Mouse (Mus musculus) v-Abl transformed pro-B cells (cell line): ENCODE results near the gene Zbtb1.

Experiments used
- in situ Hi-C, 2 experiments: fragments of 400-800 bp; cut with MboI; formaldehyde crosslinking; loops; one replicate each; pipeline ENCODE4 v1.15.1; 2025; ENCODE audit not compliant: unreplicated experiment in 2 of 2

Gene Zbtb1

DNA sequence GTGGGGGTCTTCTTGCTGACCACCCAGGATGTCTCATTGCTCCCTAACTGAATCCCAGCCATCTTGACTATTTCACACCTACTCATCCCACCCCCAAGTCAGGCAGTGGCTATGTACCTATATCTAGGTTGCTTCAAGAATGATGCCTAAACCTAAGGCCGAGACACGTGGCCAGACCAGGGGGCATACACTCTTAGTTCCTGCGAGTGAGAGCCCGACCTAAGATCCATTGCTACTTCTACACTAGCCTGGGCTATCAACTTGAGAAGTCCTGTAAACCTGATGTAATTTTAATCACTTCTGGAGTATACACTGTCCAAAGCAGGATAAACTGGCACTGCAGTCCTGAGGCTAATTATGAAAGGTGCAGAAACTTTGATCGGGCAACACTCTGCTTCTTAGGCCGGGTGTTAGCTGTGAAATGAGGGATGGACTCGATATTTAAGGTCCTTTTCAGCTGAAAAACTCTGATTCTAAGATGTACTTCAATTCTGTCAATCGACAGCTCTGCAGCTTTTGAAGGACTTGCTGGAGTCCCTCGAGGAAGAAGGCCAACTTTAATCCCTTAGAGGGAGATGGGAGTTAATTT lies 1.8 kb upstream of the Zbtb1 start:
- in situ Hi-C loops = loop anchor here (10.0 to 25.0 kb wide), 5 partner anchors 594 to 1169 kb away; partner anchors contain the start of gene Max (in 1 of the 2)

DNA sequence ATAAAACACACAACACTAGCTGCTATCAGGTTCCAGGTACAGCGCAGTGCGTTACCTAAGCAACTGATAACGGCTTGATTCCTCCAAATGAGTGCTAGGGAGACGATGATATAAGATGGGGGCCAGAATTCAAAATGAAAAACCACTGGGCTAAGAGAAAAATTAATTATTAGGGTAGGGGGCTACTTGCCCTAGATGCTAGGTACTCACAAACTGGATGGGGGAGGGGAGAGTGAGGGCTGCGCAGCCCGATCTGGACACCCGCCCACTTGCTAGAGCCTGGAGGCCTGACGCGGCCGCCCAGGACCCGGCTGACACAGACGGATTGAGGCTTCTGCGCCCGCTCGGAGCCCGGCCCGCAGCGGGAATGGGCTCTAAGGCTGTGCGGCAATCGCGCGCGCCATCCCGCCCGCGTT lies 1.3 kb upstream of the Zbtb1 start:
- in situ Hi-C loops = loop anchor here (10.0 to 25.0 kb wide), 5 partner anchors 594 to 1169 kb away; partner anchors contain the start of gene Max (in 1 of the 2)

DNA sequence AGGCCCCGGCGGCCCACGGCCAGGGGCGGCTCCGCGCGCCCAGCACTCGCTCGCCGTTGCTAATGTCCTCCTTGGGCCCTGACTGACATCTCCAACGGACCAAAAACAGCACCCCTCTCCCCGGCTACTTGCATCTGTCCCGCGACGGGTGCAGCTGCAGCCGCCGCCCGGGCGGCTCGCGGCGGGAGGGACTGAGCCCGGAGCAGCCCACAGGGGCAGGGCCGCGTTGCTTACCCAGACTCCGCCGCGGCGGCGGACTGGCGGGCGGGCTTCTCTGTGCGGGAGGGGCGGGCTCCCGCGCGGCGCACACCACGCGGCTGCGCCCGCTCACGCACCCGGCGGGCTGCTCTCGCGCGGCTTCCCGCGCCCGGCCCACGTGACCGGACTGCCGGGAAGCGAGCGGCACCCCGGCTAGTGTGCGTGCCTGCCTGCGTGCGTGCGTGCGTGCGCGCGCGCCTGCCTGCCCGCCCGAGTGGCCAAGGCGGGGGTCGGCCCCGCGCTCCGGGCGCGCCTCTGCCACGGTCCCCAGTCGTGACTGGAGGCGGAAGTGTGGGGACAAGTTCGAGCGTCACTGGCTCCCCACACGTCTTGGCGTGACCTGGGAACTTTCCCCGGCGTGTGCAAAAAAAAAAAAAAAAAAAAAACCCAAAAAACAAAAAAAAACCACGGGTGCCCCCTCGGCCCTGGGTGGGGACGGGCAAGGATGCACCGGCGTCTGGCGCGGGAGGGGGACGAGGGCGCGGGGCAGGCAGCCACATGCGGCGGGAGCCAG lies 674 bp upstream of the Zbtb1 start, which contains the start of gene Zbtb25:
Gene Zbtb25 (minus strand): TSS at position 397 of the 772 bp plus-strand sequence.
- in situ Hi-C loops = loop anchor here (10.0 to 25.0 kb wide), 5 partner anchors 593 to 1168 kb away; partner anchors contain the start of gene Max (in 1 of the 2)

DNA sequence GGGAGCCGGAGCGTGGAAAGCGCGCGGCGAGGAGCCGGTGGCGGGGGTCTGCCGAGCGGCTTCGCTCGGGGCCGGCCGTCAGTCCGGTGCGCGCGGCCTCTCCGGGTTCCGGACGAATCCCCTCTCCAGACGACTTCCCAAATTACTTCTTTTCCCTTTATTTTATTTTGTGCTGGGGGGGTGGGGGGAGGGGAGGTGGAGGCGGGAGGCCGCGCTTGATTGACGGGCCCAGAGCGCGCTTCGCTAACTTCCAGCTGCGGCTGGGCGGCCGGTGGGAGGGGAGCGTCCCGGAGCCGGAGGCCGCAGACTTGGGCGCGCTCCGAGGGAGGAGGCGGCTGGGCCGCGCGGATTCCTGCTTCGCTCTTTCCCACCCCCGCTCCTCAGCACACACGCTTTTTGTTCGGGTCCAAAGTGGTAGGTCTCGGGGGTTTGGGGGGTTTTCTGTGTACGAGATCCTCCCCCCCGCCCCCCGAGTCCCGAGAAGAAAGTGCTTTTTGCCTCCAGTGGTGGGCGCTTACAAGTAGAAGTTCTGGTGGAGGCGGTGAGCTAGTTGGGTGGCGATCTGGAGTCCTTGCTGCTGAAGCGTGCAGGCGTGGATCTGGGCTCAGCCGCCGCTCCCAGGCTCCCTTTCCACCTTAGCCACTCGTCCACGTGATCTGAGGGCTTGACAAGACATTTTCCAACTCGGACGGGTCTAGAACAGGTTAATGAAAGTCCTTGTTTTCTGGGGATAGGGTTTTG lies 935 bp downstream of the Zbtb1 start:
- in situ Hi-C loops = loop anchor here (25.0 kb wide), 4 partner anchors 591 to 1166 kb away; partner anchors contain the start of gene Max (in 1 of the 2)

DNA sequence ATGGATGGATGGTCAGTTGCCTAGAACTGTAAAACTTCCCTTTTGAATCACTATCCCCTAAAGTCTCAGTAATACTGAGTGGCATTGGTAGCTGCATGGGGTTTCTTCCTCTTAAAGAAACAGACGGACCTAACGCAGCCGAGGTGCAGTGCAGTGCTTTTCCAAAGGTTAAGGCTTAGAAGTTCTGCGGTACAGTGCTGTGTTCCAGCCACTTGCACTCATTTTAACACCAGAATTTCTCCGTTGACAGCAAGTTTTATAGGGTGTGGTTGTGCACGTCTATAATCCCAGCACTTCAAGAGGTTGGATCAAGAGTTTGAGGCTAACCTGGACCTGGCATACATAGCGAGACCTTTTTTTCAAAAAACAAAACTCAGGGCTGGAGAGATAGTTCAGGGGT lies 2.0 kb downstream of the Zbtb1 start:
- in situ Hi-C loops = loop anchor here (25.0 kb wide), 4 partner anchors 590 to 1165 kb away; partner anchors contain the start of gene Max (in 1 of the 2)

DNA sequence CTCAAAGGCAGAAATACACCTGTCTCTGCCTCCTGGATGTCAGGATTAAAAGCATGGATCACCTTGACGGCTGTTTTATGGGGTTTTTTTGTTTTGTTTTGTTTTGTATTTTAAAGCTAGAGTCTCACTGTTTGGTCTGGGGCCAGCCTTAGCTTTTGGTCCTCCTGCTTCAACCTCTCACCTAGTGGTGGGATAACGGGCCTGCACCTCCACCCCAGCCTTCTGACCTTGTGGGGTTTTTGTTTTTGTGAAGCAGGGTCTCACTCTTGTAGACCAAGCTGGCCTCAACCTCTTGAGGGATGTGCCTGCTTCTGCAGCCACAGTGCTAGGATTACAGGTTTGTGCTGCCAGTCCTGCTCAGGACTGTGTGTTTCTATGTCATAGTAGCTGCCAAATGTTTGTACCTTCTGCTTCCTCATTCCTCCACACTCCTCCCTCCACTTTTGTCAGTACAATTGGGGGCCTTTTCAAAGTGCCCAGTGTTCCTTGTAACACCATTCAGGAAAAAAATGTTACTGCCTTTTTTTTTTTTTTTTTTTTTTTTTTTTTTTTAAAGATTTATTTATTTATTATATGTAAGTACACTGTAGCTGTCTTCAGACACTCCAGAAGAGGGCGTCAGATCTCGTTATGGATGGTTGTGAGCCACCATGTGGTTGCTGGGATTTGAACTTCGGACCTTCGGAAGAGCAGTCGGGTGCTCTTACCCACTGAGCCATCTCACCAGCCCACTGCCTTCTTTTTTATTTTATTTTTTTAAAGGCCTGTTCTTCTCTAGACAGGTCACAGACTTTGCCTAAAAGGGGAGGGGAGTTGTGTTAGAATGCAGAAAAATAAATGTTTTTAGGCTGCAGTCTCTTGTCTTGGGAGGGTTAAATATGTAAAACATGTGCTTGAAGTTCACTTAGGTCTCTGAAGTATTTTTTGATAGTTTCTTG lies 3.1 kb downstream of the Zbtb1 start:
- in situ Hi-C loops = loop anchor here (25.0 kb wide), 4 partner anchors 589 to 1164 kb away; partner anchors contain the start of gene Max (in 1 of the 2)

DNA sequence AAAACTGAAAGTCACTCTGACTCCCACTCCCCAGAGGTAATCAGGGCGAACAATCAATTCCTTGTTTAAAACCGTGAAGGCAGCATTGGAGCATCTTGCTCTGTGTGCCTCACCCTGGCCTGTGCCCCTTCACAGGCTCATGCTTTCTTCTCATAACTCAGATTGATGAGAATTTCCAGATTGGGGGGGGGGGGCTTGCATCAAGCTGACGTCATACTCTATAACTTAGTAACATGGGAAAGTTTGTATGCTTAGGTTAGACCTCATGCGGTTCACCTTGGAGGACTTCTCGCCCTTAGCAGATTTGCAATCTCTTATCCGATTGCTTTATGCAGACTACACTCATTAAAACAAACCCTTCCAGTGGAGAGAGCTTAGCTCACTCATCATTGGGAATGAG lies 3.9 kb downstream of the Zbtb1 start:
- in situ Hi-C loops = loop anchor here (25.0 kb wide), 4 partner anchors 588 to 1163 kb away; partner anchors contain the start of gene Max (in 1 of the 2)

DNA sequence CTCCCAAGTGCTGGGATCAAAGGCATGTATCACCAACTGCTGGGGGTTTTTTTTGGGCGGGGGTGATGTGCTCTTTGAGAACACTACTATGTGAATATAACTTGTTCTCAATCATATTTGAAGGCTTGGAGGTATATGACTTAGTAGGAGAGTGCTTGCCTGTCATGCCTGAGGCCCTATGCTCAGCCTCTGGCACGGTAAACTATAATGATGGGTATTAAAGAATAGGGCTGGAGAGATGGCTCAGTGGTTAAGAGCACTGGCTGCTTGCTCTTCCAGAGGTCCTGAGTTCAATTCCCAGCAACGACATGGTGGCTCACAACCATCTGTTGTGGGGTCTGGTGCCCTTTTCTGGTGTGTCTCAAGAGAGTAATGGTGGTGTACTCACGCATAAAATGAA lies 4.8 kb downstream of the Zbtb1 start:
- in situ Hi-C loops = loop anchor here (5.0 to 25.0 kb wide), 5 partner anchors 33 to 1162 kb away; partner anchors contain the start of gene Max (in 1 of the 2)

DNA sequence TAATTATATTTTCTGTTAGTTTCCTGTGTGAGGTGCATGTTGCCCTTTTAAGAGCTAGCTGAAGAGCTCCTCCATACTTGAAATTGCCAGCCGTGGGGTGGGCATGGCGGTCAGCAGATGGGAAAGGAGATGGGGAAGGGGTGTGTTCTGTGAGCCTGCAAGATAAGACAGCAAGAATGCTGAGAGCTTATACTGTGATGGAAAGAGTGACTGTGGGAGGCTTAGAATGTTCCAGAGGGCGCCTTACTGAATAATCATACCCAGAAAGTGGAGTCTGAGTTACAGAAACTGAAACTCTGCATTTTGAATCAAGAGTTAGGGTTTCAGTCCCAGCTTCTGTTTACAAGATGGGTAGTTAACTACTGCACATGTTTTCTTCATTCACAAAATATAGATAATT lies 5.4 kb downstream of the Zbtb1 start:
- in situ Hi-C loops = loop anchor here in 1 of 2 experiments (5.0 kb wide), 1 partner anchor 33 kb away; no protein-coding TSS in a partner anchor

DNA sequence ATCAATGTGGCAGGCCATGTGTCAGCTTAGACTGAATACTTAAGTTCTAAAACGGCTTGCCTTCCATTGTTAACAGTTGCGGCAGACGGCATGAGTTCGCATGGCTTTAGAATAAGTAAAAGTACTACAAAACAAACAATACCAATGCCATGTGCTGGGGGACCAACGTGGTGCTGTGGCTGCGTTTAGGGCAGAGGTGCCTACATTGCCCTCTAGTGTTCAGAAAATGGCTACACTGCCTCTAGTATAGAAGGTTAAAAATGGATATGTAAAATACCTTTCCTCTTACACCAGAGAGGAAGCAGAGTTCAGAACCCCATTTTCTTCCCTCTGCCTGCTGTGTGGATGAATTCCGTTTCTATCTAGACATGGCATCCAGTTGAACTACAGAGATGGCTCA lies 6.6 kb downstream of the Zbtb1 start:
- in situ Hi-C loops = loop anchor here in 1 of 2 experiments (5.0 kb wide), 1 partner anchor 34 kb away; no protein-coding TSS in a partner anchor

DNA sequence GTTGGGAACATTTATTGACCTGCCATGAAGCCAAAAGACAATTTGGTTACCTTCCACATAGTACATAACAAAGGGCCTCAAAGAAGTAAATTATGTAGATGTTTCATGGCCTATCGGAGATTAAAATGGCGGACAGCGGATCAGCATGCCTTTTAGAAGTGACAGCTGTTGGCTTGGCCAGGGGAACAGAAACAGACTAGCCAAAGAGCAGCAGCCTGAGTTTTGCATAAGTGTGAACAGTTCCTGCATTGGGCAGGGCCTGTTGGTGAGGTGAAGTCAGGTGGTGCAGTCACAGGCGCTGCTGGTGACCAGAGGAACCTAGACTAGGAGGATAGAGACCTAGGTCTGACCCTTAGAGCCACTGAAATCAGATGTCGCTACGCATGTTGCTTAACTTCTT lies 7.0 kb downstream of the Zbtb1 start:
- in situ Hi-C loops = loop anchor here in 1 of 2 experiments (5.0 kb wide), 1 partner anchor 35 kb away; no protein-coding TSS in a partner anchor

DNA sequence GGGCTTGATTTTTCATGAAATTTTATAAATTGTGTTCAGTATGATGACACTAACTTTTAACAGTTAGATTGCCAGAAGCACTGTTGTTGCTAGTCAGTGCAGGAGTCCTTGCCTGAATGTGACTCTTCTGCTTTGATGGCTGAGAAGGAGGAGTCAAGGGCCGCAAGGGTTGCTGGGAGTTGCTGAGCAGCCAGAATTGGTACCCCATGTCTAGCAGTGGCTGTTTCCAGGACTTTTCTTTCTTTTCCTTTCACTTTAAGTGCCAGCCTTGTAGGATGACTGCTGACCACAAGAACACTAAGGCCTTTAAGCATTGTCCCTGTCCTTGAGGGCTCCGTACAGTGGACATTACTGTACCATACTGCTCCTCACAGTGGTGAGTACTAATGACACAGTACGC lies 7.7 kb downstream of the Zbtb1 start:
- in situ Hi-C loops = loop anchor here in 1 of 2 experiments (5.0 kb wide), 1 partner anchor 35 kb away; no protein-coding TSS in a partner anchor

DNA sequence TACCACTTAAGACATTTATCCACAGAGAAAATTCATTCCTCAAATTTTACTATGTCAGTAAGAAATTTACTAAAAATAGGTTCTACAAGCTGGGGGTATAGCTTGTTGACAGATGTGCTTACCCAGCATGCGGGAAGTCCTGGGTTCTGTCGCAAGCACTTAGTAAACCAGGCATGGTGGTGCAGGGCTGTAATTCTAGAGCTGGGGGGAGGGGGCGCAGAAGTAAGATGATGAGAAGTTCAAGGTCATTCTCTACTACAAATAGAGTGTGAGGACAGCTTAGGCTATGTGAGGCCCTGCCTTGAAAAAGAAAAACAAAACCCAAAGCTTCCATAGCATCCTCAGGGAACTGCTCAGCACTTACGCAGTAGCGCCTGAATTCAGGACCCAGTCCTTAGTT lies 8.5 kb downstream of the Zbtb1 start:
- in situ Hi-C loops = loop anchor here in 1 of 2 experiments (5.0 kb wide), 1 partner anchor 36 kb away; no protein-coding TSS in a partner anchor

DNA sequence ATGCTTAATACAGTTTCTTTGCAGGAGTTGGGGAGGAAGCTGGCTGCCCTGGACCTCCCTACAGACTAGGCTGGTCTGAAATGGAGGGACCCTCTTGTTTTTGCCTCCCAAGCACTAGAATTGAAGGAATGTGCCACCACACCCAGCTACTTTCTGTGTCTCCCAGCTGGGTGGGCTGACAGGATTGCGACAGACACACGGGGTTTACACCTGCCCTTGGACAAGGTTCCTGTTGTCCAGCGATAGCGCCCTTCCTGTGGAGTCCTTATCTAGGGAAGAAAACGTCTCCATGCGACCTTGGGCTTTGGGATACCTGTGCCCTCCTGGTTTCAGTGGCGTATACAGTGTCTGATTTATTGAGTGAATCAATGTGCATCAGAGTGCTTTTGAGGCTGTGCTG lies 10.1 kb downstream of the Zbtb1 start:
- in situ Hi-C loops = no loop called here

DNA sequence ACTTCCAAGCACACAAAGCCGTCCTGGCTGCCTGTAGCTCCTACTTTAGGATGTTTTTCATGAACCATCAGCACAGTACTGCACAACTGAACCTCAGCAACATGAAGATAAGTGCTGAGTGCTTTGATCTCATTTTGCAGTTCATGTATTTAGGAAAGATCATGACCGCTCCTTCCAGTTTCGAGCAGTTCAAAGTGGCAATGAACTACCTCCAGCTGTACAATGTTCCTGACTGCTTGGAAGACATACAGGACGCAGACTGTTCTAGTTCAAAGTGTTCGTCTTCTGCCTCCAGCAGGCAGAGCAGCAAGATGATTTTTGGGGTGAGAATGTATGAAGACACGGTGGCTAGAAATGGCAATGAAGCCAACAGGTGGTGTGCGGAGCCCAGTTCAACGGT lies 15.3 kb downstream of the Zbtb1 start:
- in situ Hi-C loops = no loop called here

DNA sequence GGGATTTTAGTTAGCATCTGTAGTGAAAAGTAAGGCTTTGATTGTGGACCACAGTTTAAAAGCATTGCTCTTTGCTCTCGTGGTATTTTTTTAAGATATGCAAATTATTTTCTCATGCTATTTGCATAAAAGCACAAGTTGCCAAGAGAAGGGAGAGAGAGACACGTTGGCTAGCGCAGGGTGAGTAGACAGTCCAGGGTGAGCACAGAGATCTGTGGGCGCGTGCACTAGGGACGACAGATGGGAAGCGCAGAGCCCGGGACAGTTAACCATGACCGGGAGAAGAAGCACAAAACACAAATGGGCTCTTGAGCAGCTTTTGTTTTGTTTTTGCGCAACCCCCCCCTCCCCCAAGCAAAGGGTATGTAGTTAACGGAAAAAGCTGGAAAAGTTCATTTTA lies 18.7 kb downstream of the Zbtb1 start:
- in situ Hi-C loops = no loop called here

DNA sequence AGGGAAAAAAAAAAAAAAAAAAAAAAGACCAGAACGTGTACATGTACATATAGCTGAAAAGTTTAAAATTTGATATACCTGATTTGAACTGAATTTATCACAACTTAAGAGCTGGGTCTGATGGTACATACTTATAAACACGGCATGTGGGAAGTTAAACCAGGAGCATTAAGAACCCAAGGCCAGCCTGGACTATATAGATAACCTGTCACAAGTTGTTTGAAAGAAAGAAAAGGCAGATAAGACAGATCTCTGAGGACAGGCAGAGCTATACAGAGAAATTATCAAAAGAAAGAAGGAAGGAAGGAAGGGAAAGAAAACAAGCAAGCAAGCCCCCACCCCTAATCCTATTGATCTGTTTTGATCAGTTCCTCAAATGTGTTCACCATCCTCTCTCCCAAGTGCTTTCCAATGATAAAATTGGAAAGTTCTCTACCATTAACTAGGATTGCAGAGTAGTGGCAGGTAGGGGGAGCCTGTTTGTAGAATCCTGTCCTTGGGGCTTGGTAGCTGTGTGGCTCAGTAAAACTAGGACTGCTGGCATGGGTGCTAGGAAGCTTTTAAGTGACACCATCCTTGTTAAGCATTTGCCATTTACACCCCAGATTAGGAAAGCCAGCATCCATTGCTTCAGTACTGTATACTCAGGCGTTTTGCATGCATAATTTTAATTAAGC lies 21.7 kb downstream of the Zbtb1 start:
- in situ Hi-C loops = no loop called here

DNA sequence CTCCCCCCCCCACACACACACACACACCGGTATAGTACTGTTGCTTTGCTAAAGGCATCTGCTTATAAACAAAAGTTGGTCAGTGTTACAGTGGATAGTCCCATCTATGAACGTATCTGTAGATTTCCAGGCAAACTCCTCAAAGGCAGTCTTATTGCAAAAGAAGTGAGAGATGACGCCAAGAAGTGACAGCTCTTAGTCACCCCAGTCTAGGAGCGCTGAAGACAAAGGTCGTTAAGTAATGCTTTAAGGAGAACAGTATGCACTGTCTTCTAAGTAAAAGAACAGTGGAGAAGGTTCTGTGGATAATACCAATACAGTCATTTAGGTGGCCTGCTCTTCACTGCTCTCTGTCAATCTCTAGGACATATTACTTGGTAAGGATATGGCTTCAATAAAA lies 22.9 kb downstream of the Zbtb1 start:
- in situ Hi-C loops = no loop called here

DNA sequence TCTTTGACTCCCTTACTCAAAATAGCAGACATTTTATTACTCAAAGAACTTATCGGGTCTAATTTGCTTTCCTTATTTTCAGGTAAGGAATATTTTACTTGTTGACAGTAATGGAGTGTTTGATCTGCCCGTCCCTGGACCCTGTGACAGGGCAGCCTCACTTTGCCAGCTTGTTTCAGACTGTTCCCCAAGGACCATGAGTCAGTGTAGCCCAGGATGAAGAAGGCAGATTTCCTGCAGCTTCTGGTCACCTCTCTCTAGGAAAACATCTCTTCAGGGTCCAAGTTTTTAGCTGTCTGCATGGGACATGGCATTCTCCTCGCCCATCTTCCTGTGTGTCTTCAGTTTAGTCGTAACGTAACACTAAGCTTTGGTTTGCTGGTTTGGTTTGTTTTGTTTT lies 27.2 kb downstream of the Zbtb1 start:
- in situ Hi-C loops = no loop called here
